11 mouse cellular contexts compared by ENCODE assay signal in genomic region chr10:20398224-20398623, GRCm38 (mm10). TPM values are rescaled to one million over a fixed set of nuclear protein-coding genes. Genes with fewer than 3 reads are reported as not detected.
DNase-seq lines count a peak whose midpoint lies in the region; ATAC-seq and TF ChIP-seq lines count a peak whose summit lies in the region.
"Had no signal": no experiment of that assay in that cellular context is flagged by ENCODE, and none has a peak within 500 bp of the region (broad histone marks: within the 10 kb centered on the region; RNA-seq: fewer than 3 reads in every experiment).

No protein-coding gene starts in this region.

- ATAC-seq in liver, embryonic 11.5 days (replicated peaks; ENCODE audit: low FRiP score), result no peak
- ATAC-seq in forebrain, embryonic 14.5 days, result no peak

- H3K4me2 ChIP-seq in liver, embryonic 11.5 days, result no peak overlapping the region; the same call in 1 of the 2 replicates
- H3K4me2 ChIP-seq in myocyte (ENCODE audit: low read depth), result peak overlapping the region; percentile 45
- H3K4me2 ChIP-seq in forebrain, embryonic 14.5 days (ENCODE audit: low read length), result no peak overlapping the region
- H3K4me2 ChIP-seq: midbrain, embryonic 11.5 days had no signal

- TF ChIP-seq CTCF in liver, adult 2 months (IDR thresholded peaks at IDR 0.05; ENCODE audit: low read depth, low read length), result no peak

- peak; percentile 9 for DNase-seq in liver, adult 2 months (ENCODE audit: extremely low read depth, low read depth, low spot score)
- DNase-seq in liver, embryonic 11.5 days (ENCODE audit: low spot score), result no peak
- peak; percentile 54 for DNase-seq in CD4-positive, CD25-positive, alpha-beta regulatory T cell, adult 2 months (ENCODE audit: low read depth, low spot score)
- peak; percentile 38 for DNase-seq in brain, adult 2 months (ENCODE audit: low read depth, low spot score)
- DNase-seq in layer of hippocampus, adult 18-20 months (ENCODE audit: low spot score in 2 of 2), result no peak
- DNase-seq in forebrain, embryonic 14.5 days (ENCODE audit: low spot score), result no peak
- DNase-seq: adrenal gland, postnatal 36 days; cerebellum, postnatal 25 days; kidney, postnatal 10 days had no signal

- no peak overlapping the region for H3K9ac ChIP-seq in liver, adult 2 months (ENCODE audit: low read depth, low read length)
- no peak overlapping the region for H3K9ac ChIP-seq in liver, embryonic 11.5 days (ENCODE audit: low read depth, low read length)
- no peak overlapping the region for H3K9ac ChIP-seq in forebrain, embryonic 14.5 days (ENCODE audit: low read length)

- no peaks in the 10 kb centered on the region for H3K79me2 ChIP-seq in liver, adult 2 months (ENCODE audit: control insufficient read depth, insufficient read depth, low read length)
- no peaks in the 10 kb centered on the region for H3K79me2 ChIP-seq in myocyte (ENCODE audit: control insufficient read depth, insufficient read depth)

- no peak for TF ChIP-seq POLR2A in liver, adult 2 months (IDR thresholded peaks at IDR 0.05; ENCODE audit: extremely low read depth, insufficient read depth, low read length)
- no peak for TF ChIP-seq POLR2A in myocyte (IDR thresholded peaks at IDR 0.05; ENCODE audit: insufficient read length, low read depth)

- H3K36me3 ChIP-seq in liver, adult 2 months (ENCODE audit: control insufficient read depth, insufficient read depth, low read length), result peaks cover 3% of the 10 kb centered on the region; the same call in 1 of the 2 replicates
- H3K36me3 ChIP-seq in liver, embryonic 11.5 days (ENCODE audit: control insufficient read depth, insufficient read depth, low read length), result no peaks in the 10 kb centered on the region
- H3K36me3 ChIP-seq in myocyte (ENCODE audit: control insufficient read depth, insufficient read depth), result no peaks in the 10 kb centered on the region
- no peaks in the 10 kb centered on the region for H3K36me3 ChIP-seq in forebrain, embryonic 14.5 days (ENCODE audit: control insufficient read depth, insufficient read depth, low read length)

- no peak overlapping the region for H3K27ac ChIP-seq in liver, adult 2 months (replicated peaks; ENCODE audit: insufficient read depth, low read depth, low read length)
- no peak overlapping the region for H3K27ac ChIP-seq in liver, embryonic 11.5 days (ENCODE audit: low read depth, low read length)
- H3K27ac ChIP-seq in forebrain, embryonic 14.5 days (ENCODE audit: low read depth, low read length), result no peak overlapping the region

- H3ac ChIP-seq in myocyte (ENCODE audit: control insufficient read depth, insufficient read length), result no peak overlapping the region

- H3K9me3 ChIP-seq in liver, embryonic 11.5 days (ENCODE audit: control insufficient read depth, low read length), result no peaks in the 10 kb centered on the region
- no peaks in the 10 kb centered on the region for H3K9me3 ChIP-seq in forebrain, embryonic 14.5 days (replicated peaks; ENCODE audit: control insufficient read depth, low read length)

- H3K4me3 ChIP-seq in liver, adult 2 months (ENCODE audit: insufficient read depth, low read depth, low read length), result no peak overlapping the region
- no peak overlapping the region for H3K4me3 ChIP-seq in liver, embryonic 11.5 days (ENCODE audit: low read depth, low read length)
- H3K4me3 ChIP-seq in myocyte, result no peak overlapping the region
- H3K4me3 ChIP-seq in forebrain, embryonic 14.5 days (ENCODE audit: low read depth, low read length), result no peak overlapping the region

- no peaks in the 10 kb centered on the region for H3K27me3 ChIP-seq in liver, adult 2 months (ENCODE audit: control insufficient read depth, insufficient read depth, low read length)
- no peaks in the 10 kb centered on the region; the same call in 1 of the 2 replicates for H3K27me3 ChIP-seq in liver, embryonic 11.5 days (replicated peaks; ENCODE audit: control insufficient read depth, insufficient read depth, low read length)
- H3K27me3 ChIP-seq in myocyte (ENCODE audit: control insufficient read depth, insufficient read depth, insufficient read length), result no peaks in the 10 kb centered on the region
- H3K27me3 ChIP-seq in forebrain, embryonic 14.5 days (replicated peaks; ENCODE audit: control insufficient read depth, insufficient read depth, low read length), result no peaks in the 10 kb centered on the region

- 75% methylated on average over 6 of the region's 6 CpGs for WGBS in liver, adult 2 months
- 49% methylated on average over 6 of the region's 6 CpGs for WGBS in liver, embryonic 11.5 days
- WGBS in forebrain, embryonic 14.5 days, result 75% methylated on average over 6 of the region's 6 CpGs

- H3K4me1 ChIP-seq in liver, adult 2 months (ENCODE audit: control insufficient read depth, insufficient read depth, low read length), result no peaks in the 10 kb centered on the region
- no peaks in the 10 kb centered on the region for H3K4me1 ChIP-seq in liver, embryonic 11.5 days (replicated peaks; ENCODE audit: control insufficient read depth, insufficient read depth, low read length)
- no peaks in the 10 kb centered on the region for H3K4me1 ChIP-seq in forebrain, embryonic 14.5 days (ENCODE audit: control insufficient read depth, insufficient read depth, low read length)

TF ChIP-seq in myocyte, 11 proteins besides CTCF, POLR2A, EP300 and RAD21:
- TF ChIP-seq TCF3 (IDR thresholded peaks at IDR 0.05; ENCODE audit: insufficient read length, low read depth) (no peak), CEBPB (IDR thresholded peaks at IDR 0.05; ENCODE audit: insufficient read depth, poor library complexity, severe bottlenecking) (no peak), MYOG (IDR thresholded peaks at IDR 0.05; ENCODE audit: control insufficient read depth in 1 of 3, insufficient read depth in 1 of 3, insufficient read length in 2 of 3, low read depth in 2 of 3) (no peak), TCF12 (IDR thresholded peaks at IDR 0.05; ENCODE audit: insufficient read depth, poor library complexity, severe bottlenecking) (no peak)

RNA-seq across cellular contexts. Expression of gene Mtfr2, which starts 50.7 kb away (rescaled TPM):
- 0.13 TPM in 1 of 2 replicates, not detected in the other for total RNA-seq in liver, adult 2 months (2014; rRNA removed)
- 0.05 TPM in 1 of 2 replicates, not detected in the other for polyA plus RNA-seq in liver, adult 2 months (2012; rRNA removed)
- polyA plus RNA-seq in liver, embryonic 11.5 days (2014; fragmentation: Nextera tagmentation; extraction: Ambion mirVana), result 3.0 and 4.1 TPM in 2 replicates
- polyA plus RNA-seq in myocyte (2012; fragmentation: generic; extraction: Trizol), result 1.3 TPM
- 1 to 10 TPM in 1 of 2 experiments, under 1 TPM in 1; 0.32 to 1.0 TPM for total RNA-seq in layer of hippocampus, adult 18-20 months (2021)
- 0.80 and 1.1 TPM in 2 replicates for polyA plus RNA-seq in forebrain, embryonic 14.5 days (2014; fragmentation: Nextera tagmentation; extraction: Ambion mirVana)

Comparison
In these comparisons a context has a peak if more than half of its experiments do, and no peak if none do; other contexts are left out.
1. DNase-seq: peak in liver, adult 2 months (single experiment), CD4-positive, CD25-positive, alpha-beta regulatory T cell, adult 2 months (single experiment) and brain, adult 2 months (single experiment); none in liver, embryonic 11.5 days (single experiment), layer of hippocampus, adult 18-20 months (0 of 2) and forebrain, embryonic 14.5 days (single experiment).